Mouse (Mus musculus) lung, adult 10 weeks (tissue): Measurements from ENCODE around the gene Spem1. TPM values are rescaled to one million over a fixed set of nuclear protein-coding genes. Genes with fewer than 3 reads are reported as not detected.

Source experiments
- polyA plus RNA-seq: library from polyadenylated mRNA; stranded (reverse); fragments of 350-450 nt; fragmentation: Illumina TruSeq; extraction: RNeasy Lipid Tissue Mini Kit (QIAGEN cat#74804); gene quantifications from one replicate; pipeline ENCODE4 v1.2.3, GENCODE M21; 2014; ENCODE audit warnings: low read depth, low replicate concordance; ENCODE audit not compliant: insufficient read depth

Gene Spem1
- not detected for polyA plus RNA-seq

DNA sequence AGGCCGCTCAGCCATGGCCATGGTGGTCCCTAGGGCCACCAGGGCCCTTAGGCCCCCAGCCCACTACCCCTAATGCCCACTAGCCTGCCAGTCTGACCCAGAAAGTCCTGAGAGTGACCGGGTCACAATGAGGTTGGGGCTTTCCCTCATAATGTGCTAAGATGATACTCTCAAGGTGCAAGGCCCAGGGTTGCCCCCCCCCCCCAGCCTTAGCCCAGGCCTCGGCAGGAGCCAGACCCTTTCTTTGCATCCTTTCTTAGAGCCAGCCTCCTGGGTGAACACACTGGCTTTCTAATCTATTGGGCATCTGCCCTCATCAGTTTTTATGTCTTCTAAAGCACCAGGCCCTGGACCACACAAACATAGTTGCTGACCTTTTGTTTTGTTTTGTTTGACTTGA lies at the start of gene Spem1:
TSS of gene Spem1 (minus strand) at position 101 of the 400 bp plus-strand sequence.

DNA sequence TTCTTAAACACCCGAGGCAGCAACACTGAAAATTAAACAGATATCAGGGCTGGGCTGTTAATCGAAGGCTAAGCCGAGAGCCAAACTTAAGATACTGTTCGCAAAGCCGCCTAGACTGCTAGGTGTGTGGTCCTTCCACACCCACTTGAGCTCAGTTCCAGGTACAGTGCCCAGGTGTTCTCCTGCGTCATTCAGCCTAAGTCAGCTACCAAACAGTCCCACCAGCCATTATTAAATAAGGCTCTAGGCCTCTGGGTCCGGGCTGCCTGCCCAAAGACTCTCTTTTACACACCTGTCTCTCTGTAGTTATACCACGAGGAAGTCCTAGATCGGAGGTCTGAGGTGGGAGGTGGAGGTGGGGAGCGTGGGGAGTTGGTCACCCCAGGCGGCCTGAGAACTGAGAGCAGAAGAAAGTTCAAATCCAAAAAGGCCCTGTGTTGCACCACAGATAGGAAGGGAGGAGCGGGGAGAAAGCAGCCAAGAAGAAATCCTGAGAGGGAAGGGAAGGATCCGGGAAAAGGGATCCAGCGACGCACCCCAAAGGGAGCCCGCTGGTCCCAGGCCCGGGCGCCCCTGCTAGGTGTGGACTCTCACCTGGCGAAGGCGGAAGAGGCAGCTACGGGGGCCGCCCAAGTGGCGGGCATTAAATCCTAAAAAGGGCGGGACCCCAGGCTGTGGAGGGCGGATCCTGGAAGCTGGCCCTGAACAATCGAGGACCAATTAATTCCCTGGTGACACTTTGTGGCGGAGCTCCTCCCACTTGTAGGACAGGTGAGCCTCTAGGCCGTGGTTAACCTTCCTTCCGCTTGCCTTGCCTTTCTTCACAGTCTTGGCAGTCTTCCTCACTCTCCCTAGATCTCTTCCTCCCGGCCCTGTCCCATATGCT lies 36.4 kb upstream of the Spem1 start, which contains the start of gene Tnk1:
TSS of gene Tnk1 (minus strand) at position 618 of the 886 bp plus-strand sequence.

DNA sequence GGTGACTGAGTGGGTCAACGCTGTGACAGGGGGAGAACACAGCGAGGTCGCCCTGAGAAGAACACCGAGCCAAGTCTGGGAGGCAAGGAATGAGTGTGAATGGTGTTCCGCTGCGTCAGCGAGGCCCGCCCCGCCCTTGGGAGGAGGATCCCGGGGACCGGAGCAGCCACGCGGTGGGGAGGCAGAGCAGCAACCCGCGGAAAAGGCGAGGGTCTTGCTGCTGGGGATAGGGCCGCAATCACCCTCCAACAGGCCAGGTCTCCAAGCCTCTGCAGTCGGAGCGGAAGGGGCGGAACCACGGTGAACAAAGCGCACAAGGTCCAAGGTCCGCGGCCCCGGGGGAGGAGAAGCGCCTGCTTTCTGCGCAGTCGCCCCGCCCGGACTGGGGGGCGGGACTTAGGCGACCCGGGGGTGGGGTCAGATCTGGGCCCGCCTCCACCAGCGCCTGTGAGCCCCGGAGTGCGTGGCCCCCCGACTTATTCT lies 24.3 kb upstream of the Spem1 start, which contains the start of gene Plscr3:
TSS of gene Plscr3 (plus strand) at position 179 of the 483 bp plus-strand sequence.

DNA sequence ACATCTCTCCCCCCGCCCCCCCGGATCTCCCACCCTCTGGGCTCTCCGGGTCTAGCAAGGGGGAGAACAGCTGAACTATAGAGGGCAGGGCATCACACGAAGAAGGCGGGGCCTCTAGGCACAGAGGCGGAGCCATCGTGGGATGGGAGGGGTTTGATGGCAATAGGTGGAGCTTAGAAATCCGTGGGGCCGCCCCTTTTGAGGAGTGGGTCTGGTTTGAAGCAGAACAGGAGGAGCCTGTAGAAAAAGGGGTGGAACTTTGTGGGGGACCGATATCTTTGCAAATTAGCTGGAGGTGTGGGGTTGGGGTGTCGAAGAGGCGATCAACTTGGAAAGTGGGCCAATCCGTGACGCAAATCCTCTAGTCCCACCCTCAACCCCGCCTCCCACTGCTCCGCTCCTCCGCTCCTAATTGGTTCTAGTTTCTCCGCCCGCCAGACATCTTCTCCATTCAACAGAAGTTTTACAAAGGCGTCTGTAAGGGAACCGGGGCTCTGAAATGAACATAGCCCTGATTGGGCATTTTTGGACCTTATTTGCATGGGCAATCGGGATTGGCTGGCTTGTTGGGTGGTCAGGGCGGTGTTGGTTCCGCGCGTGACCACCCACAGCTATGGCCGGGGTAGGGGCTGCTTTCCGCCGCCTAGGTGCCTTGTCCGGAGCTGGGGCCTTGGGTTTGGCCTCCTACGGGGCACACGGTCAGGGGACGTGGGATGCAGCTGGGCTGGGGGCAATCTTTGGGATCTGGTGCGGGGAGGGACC lies 16.2 kb upstream of the Spem1 start, which contains the start of gene Tmem256:
TSS of gene Tmem256 (plus strand) at position 563 of the 762 bp plus-strand sequence.

DNA sequence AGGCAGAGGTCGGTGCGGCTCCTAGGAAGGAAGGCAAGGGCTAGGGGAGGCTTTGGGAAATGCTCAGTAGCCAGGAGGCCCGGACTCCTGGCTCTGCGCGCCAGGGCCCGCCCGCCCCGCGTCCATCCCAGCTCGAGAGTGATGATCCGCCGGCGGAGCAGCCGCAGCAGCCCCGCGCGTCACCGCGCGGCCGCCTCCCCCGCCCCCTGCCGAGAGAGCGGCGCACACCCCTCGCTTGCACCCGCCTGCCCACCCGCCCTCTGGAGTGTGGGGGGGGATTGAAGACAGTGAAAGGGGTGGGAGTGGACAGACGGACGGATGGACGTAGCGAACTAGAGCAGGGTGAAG lies 15.6 kb upstream of the Spem1 start, which contains the start of gene Nlgn2:
TSS of gene Nlgn2 (minus strand) at position 181 of the 348 bp plus-strand sequence.

DNA sequence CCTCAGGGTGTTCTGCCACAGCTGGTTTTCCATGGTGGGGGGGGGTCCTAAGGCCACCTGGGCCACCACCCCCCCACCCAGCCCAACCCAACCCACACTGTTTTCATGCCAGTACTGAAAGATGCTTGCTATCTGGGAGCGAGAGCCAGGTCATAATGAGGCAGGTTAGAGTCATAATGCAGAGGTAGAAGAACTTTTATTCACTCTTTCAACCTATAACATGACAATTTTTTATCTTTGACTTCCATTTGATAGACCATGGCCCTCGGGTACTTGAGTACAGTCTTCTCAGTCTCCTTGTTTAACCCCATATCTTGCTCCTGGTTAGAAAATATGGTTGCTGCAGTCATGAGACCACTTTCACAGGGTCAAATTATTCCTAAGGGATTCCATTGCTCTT lies 3.6 kb downstream of the Spem1 start, which contains the start of gene Spem2:
TSS of gene Spem2 (minus strand) at position 101 of the 400 bp plus-strand sequence.

DNA sequence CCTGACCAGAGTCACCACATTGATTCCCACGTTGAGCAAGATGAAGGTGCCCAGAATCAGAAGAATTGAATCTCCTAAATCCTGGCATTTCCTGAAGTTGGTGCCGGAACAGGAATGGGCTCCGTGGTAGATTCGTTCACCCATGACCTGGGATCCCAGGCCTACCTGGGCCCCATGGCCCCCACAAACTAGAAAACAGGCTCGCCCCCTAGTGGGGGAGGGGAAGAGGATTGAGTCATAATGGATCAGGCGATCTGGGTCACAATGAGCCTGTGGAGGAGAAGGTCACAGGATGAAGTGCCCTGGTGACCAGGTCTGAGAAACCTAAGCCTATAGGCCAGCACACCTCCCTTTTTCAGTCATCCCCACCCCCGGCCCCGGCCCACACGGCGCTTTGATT lies 6.8 kb downstream of the Spem1 start, which contains the start of gene Gm39566:
TSS of gene Gm39566 (minus strand) at position 144 of the 400 bp plus-strand sequence.

DNA sequence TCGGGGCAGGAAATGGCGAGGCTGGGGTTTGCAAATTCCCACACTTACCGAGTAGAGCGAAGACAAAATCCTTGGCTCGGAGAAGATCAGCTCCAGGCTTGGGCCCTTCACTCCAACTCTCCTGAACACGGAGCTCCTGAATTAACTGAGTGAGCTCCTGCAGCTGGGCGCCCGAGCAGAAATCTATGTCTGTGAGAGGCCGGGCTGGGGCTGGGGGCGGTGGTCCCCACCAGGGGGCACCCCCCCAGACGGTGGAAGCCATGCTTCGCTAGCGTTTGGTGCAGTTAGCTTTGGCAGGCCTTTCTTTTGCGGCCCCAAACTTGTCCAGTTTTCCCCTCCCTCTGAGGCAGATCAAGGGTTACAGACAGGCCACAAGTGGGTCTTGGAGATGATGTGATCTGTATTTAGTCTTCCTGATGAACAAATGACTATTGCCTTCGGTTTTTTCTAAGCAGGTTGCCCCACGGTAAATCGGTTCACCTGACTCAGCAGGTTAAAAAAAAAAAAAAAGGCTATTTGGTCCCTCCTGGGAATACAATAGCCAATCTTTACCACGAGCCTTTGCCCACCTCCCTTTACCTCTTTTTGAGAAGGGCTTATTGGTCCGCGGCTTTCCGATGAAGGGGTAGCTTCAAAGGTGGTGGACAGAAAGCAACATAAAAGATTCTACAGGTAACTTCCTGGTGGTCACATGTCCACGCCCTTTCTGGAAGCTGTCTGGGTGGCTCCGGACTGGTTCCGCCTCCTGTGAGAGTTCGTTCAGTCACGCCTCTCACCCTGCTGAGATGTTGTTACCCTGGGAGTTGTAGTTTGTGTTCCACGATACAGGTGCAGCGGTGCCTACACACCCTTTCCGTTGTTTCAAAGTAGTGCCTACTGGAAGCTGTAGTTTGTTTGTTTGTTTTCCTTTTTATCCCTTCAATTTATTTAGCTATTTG lies 16.7 kb downstream of the Spem1 start, which contains the start of gene Tmem102:
TSS of gene Tmem102 (minus strand) at position 653 of the 938 bp plus-strand sequence.

DNA sequence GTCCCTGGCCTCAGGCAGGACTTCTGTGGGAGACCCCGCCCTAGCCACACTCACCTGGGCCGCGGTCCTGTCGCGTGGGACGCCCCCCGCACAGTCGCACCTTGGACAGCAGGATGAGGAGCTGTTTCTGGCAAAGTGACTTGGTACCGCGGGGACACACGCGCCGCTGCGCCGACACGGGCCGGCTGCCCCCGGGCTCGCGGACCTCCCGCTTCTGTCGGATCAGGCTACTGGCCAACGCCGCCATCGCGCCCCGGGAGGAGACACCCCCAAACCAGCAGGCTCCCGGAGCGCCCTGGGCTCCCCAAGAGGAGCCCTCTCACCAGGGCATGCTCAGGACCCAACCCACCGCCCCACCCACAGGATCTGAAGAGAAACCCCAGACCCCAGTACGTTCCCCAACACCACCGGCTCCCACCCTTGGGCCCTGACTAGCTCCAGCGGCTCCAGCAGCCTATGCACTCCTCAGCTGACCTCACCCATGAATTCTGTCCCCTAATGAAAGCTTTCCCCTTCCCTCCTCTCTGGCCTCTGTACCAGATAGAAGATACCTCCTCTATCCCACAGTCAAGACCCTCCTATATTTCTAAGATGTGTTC lies 20.5 kb downstream of the Spem1 start, which contains the start of gene Fgf11:
TSS of gene Fgf11 (minus strand) at position 479 of the 599 bp plus-strand sequence.

DNA sequence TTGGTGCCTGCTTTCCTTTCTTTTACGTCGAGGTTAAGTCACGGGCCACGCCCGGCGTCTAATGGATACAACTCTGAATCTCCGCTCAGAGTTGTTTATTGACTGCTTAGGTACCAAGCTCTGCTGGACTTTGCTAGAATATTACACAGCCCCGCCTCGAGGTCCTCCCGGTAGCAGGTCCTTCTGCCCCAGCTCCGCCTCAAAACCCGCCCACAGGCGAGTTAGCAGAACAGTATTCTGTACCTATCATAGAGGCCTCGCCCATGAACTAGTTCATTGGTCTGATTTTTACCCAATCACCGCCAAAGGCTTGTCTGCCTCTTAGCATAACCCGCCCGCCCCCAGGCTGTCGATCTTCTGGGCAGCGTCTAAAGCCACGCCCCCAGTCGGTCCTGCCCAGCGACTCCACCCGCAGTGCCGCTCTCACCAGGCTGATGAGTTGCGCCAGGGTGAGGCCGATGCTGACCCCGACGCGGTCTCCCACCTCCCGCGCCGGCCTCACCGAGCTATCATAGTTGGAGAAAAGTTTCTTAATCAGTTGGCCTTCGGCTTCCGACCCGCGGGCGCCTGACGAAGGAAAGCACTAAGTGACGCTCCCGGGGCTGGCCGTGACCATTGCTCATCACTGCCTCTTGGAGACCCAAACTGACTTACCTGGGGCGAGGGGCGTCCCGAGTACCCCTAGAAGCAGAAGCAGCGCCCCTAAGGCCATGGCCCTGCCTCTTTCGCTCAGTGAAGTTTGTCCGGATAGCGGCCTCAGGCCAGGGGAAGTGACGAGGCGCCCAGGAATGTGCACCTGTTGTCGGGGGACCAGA lies 26.6 kb downstream of the Spem1 start, which contains the start of gene Chrnb1:
TSS of gene Chrnb1 (minus strand) at position 776 of the 815 bp plus-strand sequence.

Other genes with a start within 250 kb of the Spem1 start
- 10.4 TPM for gene Wrap53, start 241.9 kb downstream of the Spem1 start, polyA plus RNA-seq
- 26.0 TPM for gene Trp53, start 241.8 kb downstream of the Spem1 start, polyA plus RNA-seq
- gene Atp1b2, start 216.2 kb downstream of the Spem1 start, polyA plus RNA-seq = 5.4 TPM
- gene Shbg, start 204.3 kb downstream of the Spem1 start, polyA plus RNA-seq = not detected
- 4.7 TPM for gene Sat2, start 200.2 kb downstream of the Spem1 start, polyA plus RNA-seq
- 39.7 TPM for gene Fxr2, start 189.2 kb downstream of the Spem1 start, polyA plus RNA-seq
- gene Sox15, start 166.9 kb downstream of the Spem1 start, polyA plus RNA-seq = not detected
- 53.4 TPM for gene Mpdu1, start 159.5 kb downstream of the Spem1 start, polyA plus RNA-seq
- gene Cd68, start 156.0 kb downstream of the Spem1 start, polyA plus RNA-seq = 44.2 TPM
- gene Eif4a1, start 149.8 kb downstream of the Spem1 start, polyA plus RNA-seq = 289 TPM
- 47.0 TPM for gene Senp3, start 140.1 kb downstream of the Spem1 start, polyA plus RNA-seq
- 23.3 TPM for gene Tnfsf13, start 136.4 kb downstream of the Spem1 start, polyA plus RNA-seq
- gene Tnfsf12, start 126.3 kb downstream of the Spem1 start, polyA plus RNA-seq = 48.4 TPM
- gene Tnfsfm13, start 126.1 kb downstream of the Spem1 start, polyA plus RNA-seq = 24.8 TPM
- 16.2 TPM for gene Polr2a, start 63.5 kb downstream of the Spem1 start, polyA plus RNA-seq
- 0.85 TPM for gene Slc35g3, start 60.2 kb downstream of the Spem1 start, polyA plus RNA-seq
- gene Zbtb4, start 56.3 kb downstream of the Spem1 start, polyA plus RNA-seq = 25.6 TPM
- gene Chrnb1, start 26.2 kb downstream of the Spem1 start, polyA plus RNA-seq = 10.1 TPM
- 3.4 TPM for gene Fgf11, start 20.3 kb downstream of the Spem1 start, polyA plus RNA-seq
- gene Tmem102, start 16.6 kb downstream of the Spem1 start, polyA plus RNA-seq = 4.9 TPM
- not detected for gene Gm39566, start 6.9 kb downstream of the Spem1 start, polyA plus RNA-seq
- not detected for gene Spem2, start 3.7 kb downstream of the Spem1 start, polyA plus RNA-seq
- gene Nlgn2, start 15.6 kb upstream of the Spem1 start, polyA plus RNA-seq = 5.3 TPM
- 375 TPM for gene Tmem256, start 16.3 kb upstream of the Spem1 start, polyA plus RNA-seq
- 65.1 TPM for gene Plscr3, start 24.2 kb upstream of the Spem1 start, polyA plus RNA-seq
- 5.1 TPM for gene Tnk1, start 36.5 kb upstream of the Spem1 start, polyA plus RNA-seq
- gene Tmem95, start 55.8 kb upstream of the Spem1 start, polyA plus RNA-seq = not detected
- gene Kctd11, start 59.2 kb upstream of the Spem1 start, polyA plus RNA-seq = 11.2 TPM
- gene Acap1, start 73.4 kb upstream of the Spem1 start, polyA plus RNA-seq = 9.7 TPM
- 0.77 TPM for gene 2810408A11Rik, start 78.8 kb upstream of the Spem1 start, polyA plus RNA-seq
- 9.9 TPM for gene Neurl4, start 78.9 kb upstream of the Spem1 start, polyA plus RNA-seq
- gene Gps2, start 91.7 kb upstream of the Spem1 start, polyA plus RNA-seq = 43.0 TPM
- gene Eif5a, start 99.8 kb upstream of the Spem1 start, polyA plus RNA-seq = 466 TPM
- 1.3 TPM for gene Ybx2, start 113.6 kb upstream of the Spem1 start, polyA plus RNA-seq
- 8.1 TPM for gene Slc2a4, start 126.0 kb upstream of the Spem1 start, polyA plus RNA-seq
- gene Cldn7, start 142.6 kb upstream of the Spem1 start, polyA plus RNA-seq = 60.8 TPM
- 86.4 TPM for gene Ctdnep1, start 159.0 kb upstream of the Spem1 start, polyA plus RNA-seq
- 40.7 TPM for gene Elp5, start 160.3 kb upstream of the Spem1 start, polyA plus RNA-seq
- 466 TPM for gene Gabarap, start 169.0 kb upstream of the Spem1 start, polyA plus RNA-seq
- 39.5 TPM for gene Phf23, start 173.6 kb upstream of the Spem1 start, polyA plus RNA-seq
- 6.0 TPM for gene Dvl2, start 178.4 kb upstream of the Spem1 start, polyA plus RNA-seq
- 82.7 TPM for gene Acadvl, start 193.2 kb upstream of the Spem1 start, polyA plus RNA-seq
- gene Dlg4, start 194.8 kb upstream of the Spem1 start, polyA plus RNA-seq = 7.3 TPM
- gene Asgr1, start 231.9 kb upstream of the Spem1 start, polyA plus RNA-seq = 13.1 TPM